Mouse (Mus musculus) bone marrow, adult 2 months (tissue): ENCODE measurements around the gene Tyk2. TPM values are rescaled to one million over a fixed set of nuclear protein-coding genes. Genes with fewer than 3 reads are reported as not detected.
A peak's percentile ranks its signal among the peaks of the same experiment; 100 is the strongest.

Experiments
- H3K27ac ChIP-seq: fragments of 200-500 bp; 2 replicates; pipeline ENCODE4 v1.5.1; 2012; ENCODE audit warnings: low read depth, mild to moderate bottlenecking, control low read depth, inconsistent platforms, low read length; ENCODE audit not compliant: control insufficient read depth, poor library complexity, insufficient read depth
- H3K4me1 ChIP-seq: fragments of 200-500 bp; 2 replicates; pipeline ENCODE4 v1.6.1; 2011; ENCODE audit warnings: low read length; ENCODE audit not compliant: control insufficient read depth, insufficient read depth
- H3K4me3 ChIP-seq: fragments of 200-500 bp; replicated peaks from 2 replicates; pipeline ENCODE3; 2011; ENCODE audit warnings: mild to moderate bottlenecking, low read depth, low read length, control low read depth; ENCODE audit not compliant: control insufficient read depth
- CTCF ChIP-seq: fragments of 200-500 bp; IDR thresholded peaks from 2 replicates; pipeline ENCODE4 v1.5.1; 2011; ENCODE audit warnings: low read length, control low read depth; ENCODE audit not compliant: control insufficient read depth, insufficient read depth
- POLR2A ChIP-seq: fragments of 200-500 bp; IDR thresholded peaks from 2 replicates; pipeline ENCODE4 v1.6.1; 2011; ENCODE audit warnings: low read depth, mild to moderate bottlenecking, control low read depth, low read length, borderline replicate concordance; ENCODE audit not compliant: control insufficient read depth
- WGBS: fragments of 180-500 bp; shearing (Covaris S2); methylation state at CpG from one replicate; pipeline ENCODE4 v1.1.7; 2018; 5-methylcytosine and 5-hydroxymethylcytosine counted together
- polyA plus RNA-seq: library from polyadenylated mRNA; stranded (reverse); fragments of >200 nt; gene quantifications from 2 replicates; pipeline ENCODE4 v1.2.4, GENCODE M21; 2011; ENCODE audit warnings: low replicate concordance; ENCODE audit not compliant: missing spikeins, insufficient read depth, insufficient read length

Tyk2 gene
- polyA plus RNA-seq, 1 experiment, result 27.9 TPM

- Histone ChIP-seq H3K27ac (no peak overlapping the region), H3K4me3 (no peak overlapping the region), H3K4me1 (peaks cover 2% of the 10 kb centered on the region)
- WGBS, result 57% methylated on average over 12 of the region's 12 CpGs
- TF ChIP-seq POLR2A, result no peak
- TF ChIP-seq CTCF, result 0 out of 2 replicates have a peak, but pooled peaks have one; percentile 10
Measured at GRCm38 (mm10) chr9:21132102-21132775, 1.2 kb upstream of the Tyk2 start.

GRCm38 (mm10) chr9:21126259-21126627 lies 4.8 kb downstream of the Tyk2 start:
- Histone ChIP-seq H3K27ac (no peak overlapping the region), H3K4me1 (peaks cover 3% of the 10 kb centered on the region; the same call in 1 of the 2 replicates), H3K4me3 (no peak overlapping the region)
- no peak for TF ChIP-seq POLR2A
- TF ChIP-seq CTCF, result no peak
- WGBS, result 23% methylated on average over 2 of the region's 2 CpGs

GRCm38 (mm10) chr9:21125502-21126258 lies 5.4 kb downstream of the Tyk2 start:
- Histone ChIP-seq H3K4me1 (peaks cover 3% of the 10 kb centered on the region; the same call in 1 of the 2 replicates), H3K27ac (no peak overlapping the region; the same call in 1 of the 2 replicates), H3K4me3 (no peak overlapping the region)
- TF ChIP-seq POLR2A (no peak), CTCF (no peak)
- WGBS, result 40% methylated on average over 9 of the region's 9 CpGs

- peak overlapping the region; percentile 25; the same call in 1 of the 2 replicates for H3K27ac ChIP-seq
- TF ChIP-seq POLR2A (no peak), CTCF (no peak)
- WGBS, result 72% methylated on average over 5 of the region's 5 CpGs
- no peak overlapping the region for H3K4me3 ChIP-seq
- H3K4me1 ChIP-seq, result peaks cover 3% of the 10 kb centered on the region; the same call in 1 of the 2 replicates
Measured at GRCm38 (mm10) chr9:21124837-21125236, 6.2 kb downstream of the Tyk2 start.

- 92% methylated on average over 16 of the region's 16 CpGs for WGBS
- TF ChIP-seq CTCF (no peak), POLR2A (no peak)
- H3K4me3 ChIP-seq, result no peak overlapping the region
- no peak overlapping the region for H3K27ac ChIP-seq
- H3K4me1 ChIP-seq, result peaks cover 3% of the 10 kb centered on the region; the same call in 1 of the 2 replicates
Measured at GRCm38 (mm10) chr9:21121483-21121882, 9.6 kb downstream of the Tyk2 start.

- 71% methylated on average over 6 of the region's 6 CpGs for WGBS
- H3K4me3 ChIP-seq, result no peak overlapping the region
- H3K27ac ChIP-seq, result no peak overlapping the region
- H3K4me1 ChIP-seq, result no peaks in the 10 kb centered on the region
- no peak for TF ChIP-seq POLR2A
- TF ChIP-seq CTCF, result no peak
Measured at GRCm38 (mm10) chr9:21117073-21117472, 14.0 kb downstream of the Tyk2 start.

GRCm38 (mm10) chr9:21115105-21115504 lies 15.9 kb downstream of the Tyk2 start:
- no peak overlapping the region for H3K27ac ChIP-seq
- H3K4me3 ChIP-seq, result no peak overlapping the region
- WGBS, result 89% methylated on average over 8 of the region's 8 CpGs
- H3K4me1 ChIP-seq, result no peaks in the 10 kb centered on the region
- no peak for TF ChIP-seq CTCF
- no peak for TF ChIP-seq POLR2A

GRCm38 (mm10) chr9:21114190-21114589 lies 16.9 kb downstream of the Tyk2 start:
- 88% methylated on average over 7 of the region's 7 CpGs for WGBS
- TF ChIP-seq POLR2A (no peak), CTCF (no peak)
- Histone ChIP-seq H3K27ac (no peak overlapping the region), H3K4me1 (no peaks in the 10 kb centered on the region), H3K4me3 (no peak overlapping the region)

GRCm38 (mm10) chr9:21113751-21114150 lies 17.3 kb downstream of the Tyk2 start:
- Histone ChIP-seq H3K4me1 (no peaks in the 10 kb centered on the region), H3K27ac (no peak overlapping the region), H3K4me3 (no peak overlapping the region)
- TF ChIP-seq POLR2A (no peak), CTCF (no peak)
- 90% methylated on average over 6 of the region's 6 CpGs for WGBS
